Mouse (Mus musculus) testis, adult 2 months (tissue): ENCODE measurements around the gene Syde2.

Source experiments
- CTCF ChIP-seq: fragments of 200-500 bp; IDR thresholded peaks from 2 replicates; pipeline ENCODE4 v1.5.1; 2012; ENCODE audit warnings: low read depth, mild to moderate bottlenecking, inconsistent platforms, low read length, moderate library complexity; ENCODE audit not compliant: control insufficient read depth, insufficient read depth, insufficient replicate concordance
- POLR2A ChIP-seq: fragments of 200-500 bp; IDR thresholded peaks from 2 replicates; pipeline ENCODE4 v1.6.1; 2012; ENCODE audit warnings: low read depth, mild to moderate bottlenecking, inconsistent platforms, low read length, moderate library complexity; ENCODE audit not compliant: control insufficient read depth

GRCm38 (mm10) chr3:145974986-145975385 lies 12.7 kb upstream of the Syde2 start:
- TF ChIP-seq CTCF (no peak), POLR2A (no peak)
